Mouse (Mus musculus) kidney, postnatal 36 days (tissue): ENCODE results near the gene Ppp2r5a.
"Not testable (repeated sequence)": the region's sequence is repeated elsewhere in the genome, so short reads cannot be mapped to it uniquely, and the experiment has no call there.

ENCODE experiments used
- DNase-seq, 2 experiments: peaks; one replicate each; pipeline ENCODE4 v3.0.0; 2021 to 2022; ENCODE audit warnings: mixed read lengths in 2 of 2

Ppp2r5a gene

DNA sequence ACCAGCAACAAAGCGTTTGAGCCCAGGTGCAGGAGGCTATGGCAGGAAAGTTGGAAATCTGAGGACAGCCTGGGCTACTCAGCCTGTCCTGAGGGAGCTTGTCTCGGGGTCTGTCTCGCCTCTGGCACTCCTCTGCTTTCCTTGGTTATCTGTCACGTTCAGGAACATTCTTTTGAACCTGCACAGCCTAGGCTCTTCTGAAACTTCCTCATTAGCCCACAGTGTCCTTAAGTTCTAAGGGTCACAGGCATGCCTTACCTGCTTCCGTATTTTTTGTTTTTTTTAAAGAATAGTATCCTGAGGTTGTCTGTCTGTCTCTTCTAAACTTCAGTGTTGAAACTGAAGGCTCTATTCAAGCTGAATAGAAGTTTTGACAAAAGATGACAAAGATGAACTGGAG lies at the start of gene Ppp2r5a:
Ppp2r5a (minus strand) TSS at position 199 of the 400 bp plus-strand sequence.
- no peak for DNase-seq

- no peak for DNase-seq
Measured at GRCm38 (mm10) chr1:191450614-191451013, 47.5 kb upstream of the Ppp2r5a start.

DNA sequence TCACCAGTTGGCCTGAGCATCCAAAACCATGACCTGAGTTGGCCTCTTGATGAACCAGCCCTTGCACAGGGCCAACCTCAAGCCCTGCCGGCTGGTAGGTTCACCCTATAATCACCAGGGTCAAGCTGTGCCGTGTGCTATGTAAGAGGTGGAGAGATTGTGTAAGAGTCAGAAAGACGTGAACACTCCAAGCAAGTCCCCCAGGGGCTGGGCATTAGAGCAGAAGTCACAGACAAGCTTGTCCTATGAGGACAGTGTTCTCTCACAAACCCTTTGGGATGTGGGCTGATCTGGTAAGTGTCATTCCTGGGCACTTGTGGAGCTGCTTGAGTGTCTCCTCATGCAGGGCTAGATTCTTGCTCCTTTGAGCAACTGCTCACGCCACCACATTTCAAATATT lies 46.5 kb upstream of the Ppp2r5a start:
- no peak for DNase-seq

DNA sequence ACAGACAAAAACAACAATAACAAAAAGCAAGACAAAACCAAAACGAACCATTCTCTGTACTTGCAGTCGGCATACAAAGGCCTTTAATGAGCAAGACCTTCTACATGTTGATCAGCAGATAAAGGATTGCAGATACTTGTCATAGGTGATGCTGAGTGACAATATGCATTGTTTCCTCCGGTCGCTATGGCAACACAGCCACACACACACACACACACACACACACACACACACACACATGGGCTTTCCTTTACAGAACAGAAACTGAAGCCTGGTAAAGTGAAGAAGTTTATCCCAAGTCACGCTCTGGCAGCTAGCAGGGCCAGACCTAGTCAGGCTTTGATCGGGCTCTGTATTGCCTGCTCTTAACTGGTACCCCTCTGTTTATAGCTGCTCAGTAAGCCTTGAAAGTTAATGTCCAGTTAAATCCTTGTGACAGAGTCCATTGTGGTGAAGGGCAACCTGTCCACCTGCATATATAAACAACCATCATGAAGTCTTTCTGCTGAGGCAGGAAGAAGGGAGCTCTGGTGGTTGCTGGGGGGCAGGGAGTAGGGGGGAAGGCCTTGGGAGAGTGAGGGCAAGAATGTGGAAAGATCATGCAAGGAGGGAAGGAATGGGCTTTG lies 44.4 kb upstream of the Ppp2r5a start:
- peak; percentile 45 to 60 for DNase-seq

DNA sequence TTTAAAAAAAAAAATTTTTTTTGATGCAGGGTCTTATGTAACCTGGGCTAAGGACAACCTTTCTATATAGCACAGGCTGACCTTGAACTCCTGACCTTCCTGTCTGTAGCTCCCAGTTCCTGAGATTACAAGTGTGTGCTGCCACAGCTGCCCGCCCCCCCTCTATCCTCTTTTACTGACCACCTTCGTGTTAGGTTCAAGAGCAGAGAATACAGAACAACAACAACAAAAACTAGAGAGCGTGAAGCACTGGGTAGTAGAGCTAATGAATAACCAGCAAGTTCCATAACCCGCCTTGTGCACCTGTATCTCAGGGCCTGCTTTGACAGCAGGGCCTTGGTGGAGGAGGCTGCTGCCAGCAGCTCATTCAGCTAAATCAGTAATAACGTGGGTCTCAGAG lies 43.2 kb upstream of the Ppp2r5a start:
- peak; percentile 68 to 89 for DNase-seq

DNA sequence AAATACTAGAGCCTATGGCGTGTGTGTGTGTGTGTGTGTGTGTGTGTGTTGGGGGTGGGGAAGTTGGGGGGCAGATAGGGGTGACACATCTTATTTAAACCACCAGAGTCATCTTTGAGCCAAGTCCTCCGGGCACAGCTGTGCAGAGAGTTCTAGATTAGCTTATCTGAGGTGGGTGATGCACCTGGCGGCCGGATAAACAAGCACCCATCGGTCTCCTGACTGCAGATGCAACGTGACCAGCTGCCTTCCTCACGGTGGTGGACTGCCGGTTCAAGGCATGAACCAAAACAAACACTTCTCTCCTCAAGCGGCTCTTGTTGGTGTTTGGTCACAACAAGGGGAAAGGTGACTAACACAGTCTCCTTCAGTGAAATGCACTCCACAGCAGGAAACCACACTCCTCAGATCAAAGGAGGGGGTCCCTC lies 42.8 kb upstream of the Ppp2r5a start:
- DNase-seq, result peak; percentile 59 to 61

GRCm38 (mm10) chr1:191445401-191445800 lies 42.3 kb upstream of the Ppp2r5a start:
- DNase-seq, result peak; percentile 68 to 85

DNA sequence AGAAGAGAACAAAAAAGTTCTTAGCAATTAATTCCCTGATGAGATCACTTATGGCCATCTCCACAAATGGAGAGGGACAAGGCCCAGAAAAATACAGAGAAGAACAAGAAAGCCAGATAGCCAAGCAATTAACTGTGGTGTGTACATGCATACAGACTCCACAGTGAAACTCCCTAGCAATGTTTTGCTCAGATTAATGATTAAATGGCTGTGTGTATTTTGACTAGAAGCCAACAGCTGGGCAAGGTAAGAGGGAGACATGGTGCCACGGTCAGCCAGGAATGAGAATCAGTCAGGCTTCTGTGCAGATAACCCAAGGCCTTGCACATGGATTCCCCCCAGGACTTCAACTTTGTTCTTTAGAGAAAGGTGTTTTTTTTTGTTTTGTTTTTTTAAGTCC lies 41.4 kb upstream of the Ppp2r5a start:
- peak; percentile 58 to 89 for DNase-seq

DNA sequence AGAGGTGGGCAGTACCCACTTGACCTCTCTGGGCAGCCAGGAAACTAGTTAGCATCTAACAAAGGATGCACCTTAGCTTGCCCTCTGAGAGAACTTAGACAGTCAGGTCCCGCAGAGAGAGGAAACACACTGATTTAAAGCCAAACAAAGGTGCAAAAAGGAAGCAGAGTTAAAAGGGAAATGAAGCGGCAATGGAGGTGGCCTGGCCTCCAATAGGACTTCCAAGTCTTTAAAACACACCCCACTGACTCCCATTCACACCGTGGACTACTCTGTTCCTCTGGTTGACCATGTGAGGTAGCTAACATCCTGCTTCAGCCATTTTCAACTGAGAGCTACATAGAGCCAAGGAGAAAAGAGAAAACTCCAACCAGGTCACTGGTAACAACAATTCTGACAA lies 35.9 kb upstream of the Ppp2r5a start:
- DNase-seq, result no peak

DNA sequence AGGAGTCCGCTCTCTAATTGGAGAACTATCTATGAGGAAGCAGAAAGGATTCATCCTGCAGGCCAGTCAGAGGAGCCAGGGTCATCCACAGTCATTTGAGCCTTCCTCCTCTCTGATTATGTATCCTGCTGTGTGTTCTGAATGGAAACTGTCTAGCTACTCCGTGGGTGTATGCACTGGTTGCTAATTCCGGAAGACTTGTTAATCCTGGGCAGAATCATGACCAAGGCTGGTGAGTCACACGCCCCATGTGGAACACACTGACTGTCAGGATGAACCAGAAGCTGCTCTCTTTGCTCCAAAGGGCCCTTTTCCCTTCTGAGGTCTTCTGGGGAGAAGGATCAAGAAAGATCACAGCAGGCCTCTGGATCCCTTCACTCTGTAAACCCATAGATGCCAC lies 35.5 kb upstream of the Ppp2r5a start:
- DNase-seq, result no peak

DNA sequence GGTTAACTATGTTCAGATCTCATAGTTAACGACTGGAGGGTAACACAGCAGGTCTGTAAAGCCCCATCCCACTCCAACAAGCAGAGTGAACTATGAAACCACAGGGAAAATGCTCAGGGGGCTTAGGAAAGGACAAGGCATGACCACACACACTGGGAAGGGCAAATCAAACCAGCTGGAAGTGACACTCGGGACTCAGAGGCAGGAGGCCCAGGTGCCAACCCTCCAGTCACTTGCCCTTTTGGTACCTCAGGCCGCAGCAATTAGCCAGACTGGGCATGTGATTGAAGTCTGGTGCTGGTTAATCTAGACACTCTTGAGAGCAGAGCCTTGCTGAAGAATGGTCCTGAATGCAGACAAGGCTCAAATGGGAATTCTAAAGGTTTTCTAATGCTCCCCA lies 33.6 kb upstream of the Ppp2r5a start:
- DNase-seq, result peak; percentile 58 to 63

DNA sequence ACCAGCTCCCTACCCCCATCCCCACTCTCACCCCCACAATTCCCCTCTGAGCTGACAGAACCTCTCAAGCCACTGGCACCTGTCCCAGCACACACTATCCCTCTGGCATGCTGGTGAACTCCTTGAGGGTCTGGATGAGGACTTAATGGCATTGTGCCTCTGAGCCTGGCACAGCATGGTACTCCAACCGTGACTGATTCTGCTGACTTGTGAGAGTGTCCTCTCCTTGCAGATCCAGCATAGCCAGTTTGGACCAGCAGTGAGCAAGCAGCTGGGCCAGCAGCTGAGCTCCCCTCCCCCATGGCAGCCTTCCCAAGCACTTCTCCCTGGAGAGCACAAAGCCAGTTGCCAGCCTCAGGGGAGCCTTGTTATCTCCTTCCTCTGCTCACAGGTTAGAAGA lies 32.3 kb upstream of the Ppp2r5a start:
- peak; percentile 90 to 95 for DNase-seq

GRCm38 (mm10) chr1:191432531-191432930 lies 29.5 kb upstream of the Ppp2r5a start:
- peak; percentile 75 to 80 for DNase-seq

GRCm38 (mm10) chr1:191432023-191432422 lies 29.0 kb upstream of the Ppp2r5a start:
- no peak for DNase-seq

GRCm38 (mm10) chr1:191430121-191430520 lies 27.0 kb upstream of the Ppp2r5a start:
- no peak for DNase-seq

- no peak for DNase-seq
Measured at GRCm38 (mm10) chr1:191425884-191426283, 22.8 kb upstream of the Ppp2r5a start.

DNA sequence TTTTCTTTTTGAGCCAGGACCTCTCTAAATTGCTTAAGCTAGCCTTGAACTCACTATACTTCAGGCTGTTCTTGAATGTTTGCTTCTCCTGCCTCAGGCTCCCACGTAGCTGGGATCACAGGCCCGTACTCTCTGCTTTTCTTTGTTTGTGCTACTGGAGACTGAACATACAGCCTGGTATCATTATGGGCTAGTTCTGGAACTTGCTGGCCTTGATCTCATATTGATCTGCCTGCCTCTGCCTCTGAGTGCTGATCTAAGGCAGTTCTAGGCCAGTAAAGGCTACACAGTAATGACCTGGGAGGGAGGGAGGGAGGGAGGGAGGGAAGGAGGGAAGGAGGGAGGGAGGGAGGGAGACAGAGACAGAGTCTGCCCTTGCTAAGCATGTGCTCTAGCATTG lies 20.1 kb upstream of the Ppp2r5a start:
- no peak for DNase-seq

- DNase-seq, result not testable (repeated sequence)
Measured at GRCm38 (mm10) chr1:191422714-191423113, 19.6 kb upstream of the Ppp2r5a start.

DNA sequence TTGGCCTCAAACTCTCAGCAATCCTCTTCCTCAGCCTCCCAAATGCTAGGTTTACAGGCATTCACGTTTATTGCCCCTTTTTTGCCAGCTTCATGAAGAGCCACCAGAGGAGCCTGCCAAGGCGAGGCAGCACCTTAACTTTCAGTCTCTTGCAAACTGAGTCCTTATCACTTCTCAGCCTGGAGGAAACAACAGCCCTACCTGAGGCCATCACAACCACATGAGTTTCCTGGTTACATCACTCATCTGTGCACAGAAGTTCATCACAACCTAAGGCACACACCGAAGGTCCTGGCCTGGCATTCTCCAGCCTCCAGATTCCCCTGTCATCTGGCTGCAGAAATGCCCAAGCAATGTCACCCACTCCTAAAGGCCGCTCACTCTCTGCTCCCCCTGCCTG lies 19.1 kb upstream of the Ppp2r5a start:
- no peak for DNase-seq

GRCm38 (mm10) chr1:191421426-191421999 lies 18.4 kb upstream of the Ppp2r5a start:
- DNase-seq, result no peak

- DNase-seq, result peak; percentile 75 to 76
Measured at GRCm38 (mm10) chr1:191420930-191421404, 17.9 kb upstream of the Ppp2r5a start.

GRCm38 (mm10) chr1:191419991-191420751 lies 17.1 kb upstream of the Ppp2r5a start:
- DNase-seq, result peak; percentile 60 to 65

- no peak for DNase-seq
Measured at GRCm38 (mm10) chr1:191419421-191419820, 16.3 kb upstream of the Ppp2r5a start.

- DNase-seq, result no peak
Measured at GRCm38 (mm10) chr1:191418936-191419335, 15.9 kb upstream of the Ppp2r5a start.
